Mouse (Mus musculus): ENCODE measurements at regions not wholly inside any gene's neighbourhood (a gene's known extent, or its start where the extent isn't known, plus 50 kb on each side); places are given as distances from the start of the nearest gene placed in this dataset.
A peak's percentile ranks its signal among the peaks of the same experiment; 100 is the strongest.

- DNase-seq (ENCODE audit: low spot score in 2 of 2): no peak
These were observed 81.7 kb upstream of the Cers4 start for GRCm38 (mm10) chr8:4411126-4411525.

DNA sequence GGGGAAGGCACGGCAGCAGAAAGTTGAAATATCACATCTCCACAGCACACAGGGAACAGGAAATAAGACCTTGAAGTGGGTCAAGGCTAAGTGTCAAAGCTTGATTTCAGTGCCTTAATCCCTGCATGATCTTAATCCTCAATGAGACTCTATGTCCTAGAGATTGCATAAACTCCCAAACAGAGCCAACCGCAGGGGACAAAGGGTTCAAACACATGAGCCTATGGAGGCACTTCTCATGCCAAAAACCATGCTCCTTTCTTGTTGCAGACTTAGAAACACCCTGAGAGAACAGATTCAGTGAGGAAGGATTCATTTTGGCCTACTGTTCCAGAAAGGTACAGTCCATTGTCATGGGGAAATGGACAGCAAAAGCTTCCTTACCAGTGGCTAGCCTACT is 81.0 kb upstream of the Cers4 start:
- no peak for DNase-seq (ENCODE audit: low spot score in 2 of 2)

GRCm38 (mm10) chr8:4413206-4413605 is 79.6 kb upstream of the Cers4 start:
- peak in 1 of 2 experiments; percentile 64 for DNase-seq (ENCODE audit: low spot score in 2 of 2)

DNA sequence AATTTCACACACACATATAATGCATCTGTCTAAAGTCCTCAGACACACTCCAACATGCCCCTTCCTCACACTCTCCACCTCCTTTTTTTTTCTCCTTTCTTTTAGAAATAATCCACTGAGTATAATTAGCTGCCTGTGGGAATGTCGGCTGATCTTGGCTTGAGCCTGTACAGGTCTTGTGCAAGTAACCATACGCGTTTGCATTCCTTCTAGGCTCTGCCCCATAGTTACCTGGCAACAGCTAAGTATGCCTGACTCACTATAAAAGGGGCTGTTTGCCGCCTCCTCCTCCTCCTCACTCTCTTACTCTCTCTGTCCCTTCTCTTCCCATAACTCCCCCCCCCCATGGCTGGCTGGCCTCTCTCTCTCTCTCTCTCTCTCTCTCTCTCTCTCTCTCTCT is 79.1 kb upstream of the Cers4 start:
- DNase-seq (ENCODE audit: low spot score in 2 of 2): peak in 1 of 2 experiments; percentile 35

GRCm38 (mm10) chr8:4417141-4417540 is 75.7 kb upstream of the Cers4 start:
- DNase-seq (ENCODE audit: low spot score in 2 of 2): no peak

- no peak for DNase-seq (ENCODE audit: low spot score in 2 of 2)
These were observed 59.7 kb upstream of the Cers4 start for GRCm38 (mm10) chr8:4433161-4433560.

DNA sequence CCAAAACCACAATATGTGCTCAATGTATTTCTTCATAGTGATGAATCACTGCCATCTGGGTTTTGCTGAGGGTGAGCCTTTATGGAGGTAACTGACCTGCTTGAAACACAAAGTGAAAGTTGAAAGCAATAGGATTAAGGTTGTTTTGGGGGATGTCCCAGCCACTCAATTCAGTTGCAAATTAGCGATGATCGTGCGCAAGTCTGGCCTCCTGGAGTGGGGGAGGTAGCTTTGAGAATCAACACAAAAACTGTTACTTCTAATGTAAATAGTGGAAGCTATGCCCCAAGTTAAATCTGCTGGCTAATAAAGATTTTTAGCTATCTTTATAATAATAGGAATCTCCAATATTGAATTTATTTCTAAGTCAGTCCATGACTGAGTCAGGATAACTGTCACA is 56.3 kb upstream of the Cers4 start:
- no peak for DNase-seq (ENCODE audit: low spot score in 2 of 2)

All from left cerebral cortex, adult 9 months (tissue).